Mouse (Mus musculus) cortical plate, adult 2 months (tissue): ENCODE results near the gene Wdr78. TPM values are rescaled to one million over a fixed set of nuclear protein-coding genes. Genes with fewer than 3 reads are reported as not detected.

Experiments
- H3K27ac ChIP-seq: fragments of 200-500 bp; 2 replicates; pipeline ENCODE4 v1.5.1; 2012; ENCODE audit warnings: low read length, control low read depth, inconsistent platforms; ENCODE audit not compliant: insufficient read depth
- H3K4me1 ChIP-seq: fragments of 200-500 bp; 2 replicates; pipeline ENCODE4 v1.6.1; 2011; ENCODE audit warnings: low read length; ENCODE audit not compliant: control insufficient read depth, insufficient read depth
- H3K4me3 ChIP-seq: fragments of 200-500 bp; 2 replicates; pipeline ENCODE4 v1.5.1; 2011; ENCODE audit warnings: mild to moderate bottlenecking, low read length, control low read depth; ENCODE audit not compliant: insufficient read depth
- CTCF ChIP-seq: fragments of 200-500 bp; IDR thresholded peaks from 2 replicates; pipeline ENCODE4 v1.5.1; 2011; ENCODE audit warnings: mild to moderate bottlenecking, control low read depth, low read length; ENCODE audit not compliant: insufficient read depth; ENCODE audit errors: extremely low read depth
- POLR2A ChIP-seq: fragments of 200-500 bp; IDR thresholded peaks from 2 replicates; pipeline ENCODE4 v1.6.1; 2011; ENCODE audit warnings: mild to moderate bottlenecking, low read length, control low read depth; ENCODE audit not compliant: insufficient read depth; ENCODE audit errors: extremely low read depth
- polyA plus RNA-seq: library from polyadenylated mRNA; depleted of rRNA; stranded (reverse); fragments of >200 nt; gene quantifications from 2 replicates; pipeline ENCODE4 v1.2.3, GENCODE M21; 2012; rRNA removed

The Wdr78 gene
- 5.9 and 6.8 TPM in 2 replicates for polyA plus RNA-seq

DNA sequence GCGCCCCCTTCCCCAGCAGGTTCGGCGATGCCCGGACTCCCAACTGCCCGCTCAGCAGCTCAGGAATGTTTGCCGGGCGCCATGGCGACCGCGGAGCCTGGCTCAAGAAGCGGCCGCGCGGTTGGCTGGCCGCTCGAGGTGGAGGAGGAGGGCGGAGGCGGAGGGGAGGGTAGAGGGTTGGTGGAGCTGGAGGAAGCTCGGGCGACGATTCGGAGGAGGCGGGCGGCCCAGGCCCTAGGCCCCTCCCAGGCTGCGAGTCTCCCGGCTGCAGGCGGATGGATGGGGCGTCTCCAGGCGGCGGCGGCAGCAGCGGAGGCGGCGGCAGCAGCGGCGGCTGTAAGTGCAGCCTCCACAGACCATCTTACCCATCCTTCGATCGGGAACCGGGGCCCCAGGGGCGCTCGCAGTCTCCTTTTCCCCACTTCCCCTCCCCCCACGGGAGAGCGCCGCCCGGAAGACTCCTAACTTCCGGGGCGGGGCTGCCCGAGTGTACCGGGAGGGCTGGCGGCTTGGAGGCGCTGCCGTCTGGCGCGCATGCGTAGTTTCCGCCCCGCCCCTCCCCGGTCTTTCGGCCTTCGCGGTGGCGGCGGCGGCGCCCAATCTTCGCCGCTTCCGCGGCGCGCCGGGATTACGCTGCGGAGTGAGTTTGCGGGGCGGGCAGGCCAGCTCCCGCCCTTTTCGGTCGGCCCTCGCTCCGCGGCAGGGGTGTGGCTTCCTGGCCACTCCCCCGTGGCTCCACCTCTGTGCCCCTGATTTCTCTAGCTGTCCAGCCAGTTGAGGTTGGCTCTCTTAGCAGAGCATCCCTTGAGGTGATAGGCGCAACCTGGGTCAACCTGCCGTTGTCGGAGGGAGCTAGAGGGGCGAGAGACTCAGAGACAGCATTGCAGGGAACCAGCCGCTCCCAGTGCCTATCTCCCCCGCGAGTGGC, at the start of gene Wdr78, which contains the start of gene Mier1:
TSS of gene Wdr78 (minus strand) at position 372 of the 928 bp plus-strand sequence.
TSS of gene Mier1 (plus strand) at position 207 of the 928 bp plus-strand sequence.
- TF ChIP-seq POLR2A, result peak; percentile 72
- TF ChIP-seq CTCF, result no peak
- H3K4me3 ChIP-seq, result peak within 1 kb of the TSS; percentile 80
- H3K27ac ChIP-seq, result peak within 1 kb of the TSS; percentile 97
- peaks cover 8% of the 10 kb centered on the region; the same call in 1 of the 2 replicates for H3K4me1 ChIP-seq

DNA sequence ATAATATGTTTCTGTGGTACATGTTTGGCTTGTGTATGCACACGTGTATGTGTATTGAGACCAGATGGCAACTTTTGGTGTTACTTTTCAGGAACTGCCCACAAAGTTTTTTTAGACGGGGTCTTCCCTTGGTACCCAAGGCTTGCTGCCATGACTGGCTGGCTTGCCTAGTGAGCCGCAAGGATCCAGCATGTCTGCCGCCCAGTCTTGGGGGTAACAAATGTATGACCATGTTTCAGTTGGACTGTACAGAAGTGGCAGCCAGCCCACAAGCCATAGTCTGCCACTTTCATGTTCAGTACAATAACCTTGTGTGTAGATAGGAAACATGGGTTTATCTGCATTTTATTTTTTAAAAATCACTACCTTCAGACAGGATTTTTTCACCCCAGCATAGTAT, 44.4 kb upstream of the Wdr78 start:
- no peaks in the 10 kb centered on the region for H3K4me1 ChIP-seq
- no peak overlapping the region for H3K27ac ChIP-seq
- no peak overlapping the region for H3K4me3 ChIP-seq
- TF ChIP-seq CTCF (no peak), POLR2A (no peak)

DNA sequence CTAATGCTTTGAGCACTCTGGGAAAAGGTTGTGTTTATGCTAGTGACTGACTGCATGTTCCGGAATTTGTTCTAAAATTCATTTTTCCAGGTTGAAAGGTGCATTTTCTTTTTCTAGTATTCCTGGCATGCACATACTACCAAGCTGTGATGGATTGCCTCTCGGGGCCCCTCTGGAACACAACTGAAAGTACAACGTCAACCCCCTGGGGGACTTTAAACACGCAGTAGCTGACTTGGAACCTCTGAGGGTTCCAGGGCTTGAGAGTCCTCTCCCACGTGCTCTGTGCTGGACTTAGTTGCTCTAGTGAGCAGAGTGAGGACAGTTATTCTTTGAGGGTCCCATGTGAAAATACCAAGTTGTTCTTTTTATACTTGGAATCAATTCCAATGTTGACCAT, 37.6 kb upstream of the Wdr78 start:
- Histone ChIP-seq H3K27ac (no peak overlapping the region), H3K4me1 (no peaks in the 10 kb centered on the region), H3K4me3 (no peak overlapping the region)
- TF ChIP-seq POLR2A (no peak), CTCF (no peak)

DNA sequence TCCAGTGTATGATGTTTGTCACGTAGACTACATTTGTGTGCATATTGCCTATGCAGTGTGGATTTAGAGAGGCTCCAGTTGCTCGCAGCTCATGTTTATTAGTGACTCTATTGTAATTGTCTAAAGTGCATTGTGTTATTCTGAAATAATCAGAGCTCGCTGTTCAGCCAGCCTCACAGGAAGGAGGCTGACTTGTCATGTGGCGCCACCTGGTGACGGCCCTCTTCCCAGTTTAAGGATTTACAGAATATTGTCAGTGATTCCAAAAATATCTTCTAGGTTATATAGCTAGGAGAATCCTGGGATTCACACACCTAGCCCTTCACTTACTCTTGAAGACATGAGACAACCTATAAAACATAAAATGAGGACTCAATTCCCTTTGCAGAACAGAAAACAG, 32.0 kb upstream of the Wdr78 start:
- Histone ChIP-seq H3K4me1 (no peaks in the 10 kb centered on the region), H3K27ac (no peak overlapping the region), H3K4me3 (no peak overlapping the region)
- no peak for TF ChIP-seq POLR2A
- TF ChIP-seq CTCF, result peak; percentile 77

DNA sequence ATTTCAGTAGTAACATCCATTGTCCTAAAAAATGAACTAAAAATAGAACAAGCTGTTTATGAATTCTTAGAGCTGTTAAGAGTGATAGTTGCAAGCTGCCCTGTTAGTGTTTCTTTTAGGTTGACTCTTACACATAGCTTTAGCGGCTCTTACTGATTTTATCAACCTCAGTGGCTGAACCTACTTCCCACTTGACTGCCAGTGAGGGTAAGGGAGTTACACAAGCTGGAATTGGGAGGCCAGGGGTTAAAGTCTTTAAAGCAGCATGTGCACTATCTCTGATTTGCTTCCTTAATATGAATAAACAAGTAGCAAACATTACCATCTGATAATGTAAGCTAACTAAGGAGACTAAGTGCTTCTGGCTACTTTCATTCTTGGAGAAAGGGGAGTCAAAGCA, 22.6 kb upstream of the Wdr78 start:
- TF ChIP-seq CTCF (no peak), POLR2A (no peak)

DNA sequence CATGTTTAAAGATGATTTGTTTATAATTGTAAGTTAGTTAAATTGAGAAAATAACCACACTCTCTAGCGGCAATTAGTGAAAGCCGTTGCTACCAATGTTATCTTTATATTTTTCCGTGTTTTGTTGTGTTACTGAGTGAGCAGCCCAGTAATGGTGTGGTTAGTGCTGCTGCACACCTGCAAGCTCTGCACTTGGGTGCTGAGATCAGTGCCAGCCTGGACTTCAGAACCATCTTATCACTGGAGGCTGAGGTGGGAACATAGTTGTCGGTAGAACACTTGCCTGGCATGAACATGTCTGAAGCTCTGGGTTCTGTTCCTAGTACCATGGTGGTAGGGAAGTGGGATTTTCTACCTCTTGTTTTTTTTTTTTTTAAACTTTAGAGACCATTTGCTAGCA, 12.2 kb upstream of the Wdr78 start:
- TF ChIP-seq POLR2A (no peak), CTCF (no peak)
- Histone ChIP-seq H3K4me1 (peaks cover 4% of the 10 kb centered on the region; the same call in 1 of the 2 replicates), H3K27ac (no peak overlapping the region), H3K4me3 (no peak overlapping the region)

More for the DNA sequence above, 22.6 kb upstream of the Wdr78 start:
- no peak overlapping the region for H3K4me3 ChIP-seq
- H3K4me1 ChIP-seq, result no peaks in the 10 kb centered on the region
- no peak overlapping the region for H3K27ac ChIP-seq

DNA sequence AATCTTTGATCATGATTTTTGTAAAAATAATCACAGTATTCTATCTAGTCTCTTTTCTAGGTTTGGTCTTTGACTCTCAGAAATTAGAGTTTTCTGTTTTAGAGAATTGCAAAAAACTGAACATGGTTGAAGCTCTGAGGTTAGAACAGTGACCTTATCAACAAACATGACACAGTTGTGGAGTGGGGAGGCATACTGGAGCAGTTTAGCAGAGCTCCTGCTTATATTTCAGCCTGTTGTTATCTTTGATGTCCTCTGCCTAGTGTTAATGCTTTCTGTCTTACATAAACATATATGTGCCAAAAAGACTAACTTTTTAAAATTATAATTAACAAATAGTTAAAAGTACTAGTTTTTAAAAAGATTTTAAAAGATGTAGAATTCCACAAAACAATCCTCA, 9.3 kb upstream of the Wdr78 start:
- Histone ChIP-seq H3K4me1 (peaks cover 6% of the 10 kb centered on the region; the same call in 1 of the 2 replicates), H3K27ac (no peak overlapping the region), H3K4me3 (no peak overlapping the region)
- TF ChIP-seq CTCF, result no peak
- TF ChIP-seq POLR2A, result no peak

DNA sequence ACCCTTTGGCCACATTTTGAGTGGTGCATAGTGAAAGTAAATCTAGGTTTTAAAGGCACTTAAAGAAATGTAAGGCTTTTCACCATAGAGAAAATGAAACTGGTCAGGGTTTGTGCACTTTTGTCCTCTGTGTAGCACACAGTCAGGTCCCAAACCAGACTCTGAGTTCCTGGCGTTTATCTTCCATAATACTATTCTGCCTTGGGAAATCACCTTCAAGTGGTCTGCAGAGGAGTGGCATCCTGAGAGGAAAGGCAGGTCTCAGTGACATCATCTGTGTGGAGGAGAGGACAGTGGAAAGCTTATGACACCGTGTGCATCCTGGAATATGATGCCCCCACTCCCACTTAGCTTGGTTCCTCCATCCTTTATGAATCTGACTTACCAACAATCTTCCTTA, 8.7 kb upstream of the Wdr78 start:
- TF ChIP-seq POLR2A (no peak), CTCF (no peak)
- peaks cover 6% of the 10 kb centered on the region; the same call in 1 of the 2 replicates for H3K4me1 ChIP-seq
- no peak overlapping the region for H3K27ac ChIP-seq
- no peak overlapping the region for H3K4me3 ChIP-seq

DNA sequence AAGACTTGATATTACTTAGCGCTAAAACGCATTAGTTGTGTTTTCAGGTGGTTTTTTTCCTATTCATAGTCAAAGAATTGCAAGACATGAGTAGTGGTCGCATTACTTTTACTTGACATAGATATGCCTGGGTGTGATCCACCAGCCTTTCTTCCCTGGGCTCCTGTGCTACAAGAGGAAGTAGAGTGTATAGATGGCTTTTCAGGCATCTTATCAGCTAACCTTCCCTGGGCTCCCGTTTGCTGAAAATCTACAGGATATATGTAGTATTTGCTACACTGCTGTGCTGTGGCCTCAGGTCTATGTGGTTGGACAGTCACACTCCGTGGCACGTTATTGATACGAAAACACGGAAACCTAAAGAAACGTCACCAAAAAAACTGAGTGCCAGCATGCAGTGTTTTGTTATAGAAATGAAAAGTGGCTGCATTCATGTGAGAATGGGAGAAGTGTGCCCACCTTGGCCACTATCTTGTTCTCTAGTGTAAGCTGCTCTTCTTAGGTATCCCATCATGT, 6.6 kb upstream of the Wdr78 start:
- TF ChIP-seq POLR2A (no peak), CTCF (no peak)
- Histone ChIP-seq H3K4me1 (peaks cover 4% of the 10 kb centered on the region; the same call in 1 of the 2 replicates), H3K4me3 (no peak overlapping the region; the same call in 1 of the 2 replicates), H3K27ac (no peak overlapping the region)
